Mouse (Mus musculus) spleen, adult 2 months (tissue): Measurements from ENCODE around the gene Hibadh.

ENCODE experiments used
- CTCF ChIP-seq: fragments of 200-500 bp; IDR thresholded peaks from 2 replicates; pipeline ENCODE4 v1.5.1; 2011; ENCODE audit warnings: mild to moderate bottlenecking, inconsistent platforms; ENCODE audit not compliant: insufficient read depth, insufficient read length, insufficient replicate concordance; ENCODE audit errors: extremely low read depth
- POLR2A ChIP-seq: fragments of 200-500 bp; IDR thresholded peaks from 2 replicates; pipeline ENCODE4 v1.6.1; 2011; ENCODE audit warnings: low read depth, low read length, inconsistent platforms

GRCm38 (mm10) chr6:52501479-52501878 is 138.7 kb downstream of the Hibadh start:
- no peak for TF ChIP-seq CTCF
- no peak for TF ChIP-seq POLR2A
